Mouse (Mus musculus) adrenal gland (tissue): ENCODE results near the gene H2afy2.

Experiments
- intact Hi-C: fragments of 180-260 bp; cut with DNase I; formaldehyde crosslinking; loops from one replicate; pipeline ENCODE4 v1.15.1; 2025

The H2afy2 gene

DNA sequence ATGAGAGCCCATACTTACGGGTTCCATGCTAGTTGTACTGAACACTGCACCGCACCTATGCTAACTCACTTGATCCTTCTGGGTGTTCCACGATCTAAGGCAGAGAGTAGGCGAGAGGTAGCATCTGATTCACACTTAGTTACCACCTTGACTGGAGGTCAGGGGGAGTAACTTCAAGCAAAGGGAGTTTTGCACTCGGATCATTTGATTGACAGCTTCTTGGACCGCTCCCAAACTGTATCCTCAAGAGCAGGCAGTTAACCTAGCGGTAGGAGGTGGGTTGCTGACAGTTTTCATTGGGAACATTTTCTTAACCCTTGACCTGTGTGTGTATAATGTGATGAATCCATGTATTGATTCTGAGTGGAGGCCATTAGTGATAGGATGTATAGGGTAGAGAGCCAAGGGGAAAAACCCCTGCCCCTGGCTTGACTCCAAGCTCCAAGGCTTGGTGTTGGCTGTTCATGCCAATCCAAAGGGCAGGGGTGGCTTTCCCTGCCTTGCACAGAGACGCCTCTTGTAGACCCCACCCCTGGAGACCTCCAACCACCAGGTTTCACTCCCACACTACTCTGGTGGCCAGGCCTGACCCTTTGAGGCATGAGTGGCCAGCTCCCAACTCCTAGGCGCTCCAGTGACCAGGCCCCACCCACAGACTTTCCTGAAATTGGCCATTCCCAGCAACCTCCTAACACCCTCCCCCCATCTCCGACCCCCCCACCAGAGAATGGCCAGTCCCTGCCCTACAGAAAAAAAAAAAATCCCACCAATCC lies 3.8 kb upstream of the H2afy2 start:
- intact Hi-C loops, result no loop called here

DNA sequence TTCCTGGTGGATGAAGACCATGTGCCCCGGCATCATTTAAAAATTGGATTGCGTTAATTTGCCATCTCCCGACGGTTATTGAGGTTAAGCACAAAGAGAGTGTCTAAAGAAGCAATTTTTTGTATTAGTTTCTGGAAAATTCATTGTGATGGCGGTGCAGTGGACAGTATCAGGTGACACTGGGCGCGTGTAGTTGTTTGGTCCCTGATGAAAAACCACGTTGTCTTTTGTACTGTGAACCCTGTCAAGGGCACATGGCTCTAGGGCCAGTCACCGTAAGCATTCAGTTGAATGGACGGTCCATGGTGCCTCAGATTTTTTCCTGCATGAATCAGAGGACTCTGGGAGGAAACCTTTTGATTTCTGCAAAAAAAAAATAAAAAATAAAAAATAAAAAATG lies 467 bp upstream of the H2afy2 start:
- intact Hi-C loops, result no loop called here

DNA sequence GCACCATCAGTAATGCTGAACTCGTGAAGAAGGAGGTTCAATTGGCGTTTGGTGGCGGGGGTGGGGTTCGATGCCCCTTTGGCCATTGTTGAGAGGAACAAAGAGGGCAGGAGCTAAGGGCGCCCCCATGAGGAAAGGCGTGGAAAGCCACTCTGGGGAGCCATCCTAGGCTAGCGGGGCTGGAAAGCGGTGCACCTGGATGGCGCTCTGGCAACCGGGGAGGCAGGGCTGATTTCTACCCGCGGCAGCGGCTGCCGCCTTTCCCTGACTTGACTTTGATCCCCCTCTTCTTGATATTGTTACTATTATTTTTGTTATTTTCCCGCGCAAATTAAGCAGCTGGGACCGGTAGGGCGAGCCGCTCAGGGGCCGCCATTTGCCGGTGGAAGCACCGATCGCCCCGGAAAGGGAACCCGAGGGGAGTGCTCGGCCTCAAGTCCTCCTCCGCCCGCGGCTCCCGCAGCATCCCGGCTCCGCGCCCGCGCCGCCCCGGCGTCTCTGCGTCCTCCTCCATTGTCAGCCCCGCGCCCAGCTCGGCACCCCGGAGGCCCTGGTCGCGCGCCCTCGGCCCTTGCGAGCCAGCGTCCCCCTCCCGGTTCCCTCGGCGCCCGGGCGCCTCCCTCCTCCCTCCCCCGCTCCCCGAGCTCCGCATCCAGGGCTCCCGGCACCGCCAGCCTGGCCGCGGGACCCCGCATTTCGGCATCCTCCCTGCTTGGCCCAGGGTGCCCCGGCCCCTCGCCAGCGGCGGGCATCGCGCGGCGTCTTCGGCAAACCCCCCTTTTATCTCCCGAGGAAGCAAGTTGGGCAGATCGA lies 942 bp downstream of the H2afy2 start:
- intact Hi-C loops, result no loop called here

- intact Hi-C loops, result no loop called here
Observed at GRCm38 (mm10) chr10:61781461-61782128, 2.4 kb downstream of the H2afy2 start.

- intact Hi-C loops, result no loop called here
Observed at GRCm38 (mm10) chr10:61766806-61767205, 17.1 kb downstream of the H2afy2 start.

DNA sequence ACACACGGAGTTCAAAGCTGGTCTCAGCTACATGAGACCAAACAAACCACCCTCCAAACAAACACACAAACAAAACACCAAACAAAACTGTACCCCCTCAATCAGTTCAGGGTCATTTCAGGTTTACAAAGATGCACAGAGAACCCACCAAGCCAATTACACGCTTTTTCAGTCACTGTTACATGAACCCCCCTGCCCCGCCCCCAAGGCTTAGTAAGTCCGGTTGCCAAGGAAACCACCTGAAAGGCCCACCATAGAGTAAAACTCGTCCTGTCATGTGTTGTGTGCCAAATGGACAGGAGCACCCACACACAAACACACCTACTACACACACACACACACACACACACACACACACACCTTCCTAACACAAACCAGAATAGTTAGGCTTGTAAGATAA lies 18.4 kb downstream of the H2afy2 start:
- intact Hi-C loops, result no loop called here

DNA sequence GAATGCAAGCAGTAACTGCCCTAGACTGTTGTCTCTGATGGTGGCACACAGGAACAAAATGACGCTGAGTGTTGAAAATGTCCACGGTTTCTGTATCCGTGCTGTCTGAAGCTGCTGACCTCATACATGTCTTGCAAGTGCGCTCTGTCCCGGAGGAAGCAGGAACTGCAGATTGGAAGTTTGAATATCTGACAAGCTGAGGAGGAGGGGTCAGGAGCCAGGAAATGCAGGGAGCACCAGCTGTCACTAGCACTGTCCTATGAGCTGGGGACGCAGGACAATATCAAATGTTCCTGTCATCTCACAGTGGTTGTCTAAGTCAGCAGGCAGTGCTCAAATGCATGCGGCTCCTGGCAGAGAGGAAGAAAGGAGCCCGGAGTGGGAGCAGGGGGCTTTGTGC lies 19.3 kb downstream of the H2afy2 start:
- intact Hi-C loops, result no loop called here

- intact Hi-C loops, result no loop called here
Observed at GRCm38 (mm10) chr10:61759869-61760268, 24.1 kb downstream of the H2afy2 start.

- intact Hi-C loops, result no loop called here
Observed at GRCm38 (mm10) chr10:61758904-61759303, 25.0 kb downstream of the H2afy2 start.

GRCm38 (mm10) chr10:61757022-61757421 lies 26.9 kb downstream of the H2afy2 start:
- intact Hi-C loops, result no loop called here

- intact Hi-C loops, result no loop called here
Observed at GRCm38 (mm10) chr10:61753071-61753470, 30.9 kb downstream of the H2afy2 start.

GRCm38 (mm10) chr10:61751534-61752219 lies 32.3 kb downstream of the H2afy2 start:
- intact Hi-C loops, result no loop called here

DNA sequence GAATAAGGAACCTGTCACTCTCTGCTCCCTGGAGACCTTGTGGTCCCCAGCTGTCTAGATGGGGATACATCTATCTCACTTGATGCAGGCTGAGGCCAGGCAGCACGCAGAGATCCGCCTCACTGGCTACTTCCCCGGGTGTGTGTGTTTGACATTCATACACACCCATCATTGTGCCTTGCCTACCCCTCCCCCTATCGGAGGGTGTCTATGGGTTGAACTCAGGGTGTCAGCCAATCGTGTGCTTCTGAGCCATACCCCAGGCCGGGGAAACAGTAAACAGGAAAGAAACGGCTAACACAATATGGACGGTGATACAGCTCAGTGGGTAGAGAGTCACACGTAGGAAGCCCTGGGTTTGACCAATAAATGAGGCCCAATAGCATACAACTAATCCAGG lies 33.9 kb downstream of the H2afy2 start:
- intact Hi-C loops, result no loop called here

DNA sequence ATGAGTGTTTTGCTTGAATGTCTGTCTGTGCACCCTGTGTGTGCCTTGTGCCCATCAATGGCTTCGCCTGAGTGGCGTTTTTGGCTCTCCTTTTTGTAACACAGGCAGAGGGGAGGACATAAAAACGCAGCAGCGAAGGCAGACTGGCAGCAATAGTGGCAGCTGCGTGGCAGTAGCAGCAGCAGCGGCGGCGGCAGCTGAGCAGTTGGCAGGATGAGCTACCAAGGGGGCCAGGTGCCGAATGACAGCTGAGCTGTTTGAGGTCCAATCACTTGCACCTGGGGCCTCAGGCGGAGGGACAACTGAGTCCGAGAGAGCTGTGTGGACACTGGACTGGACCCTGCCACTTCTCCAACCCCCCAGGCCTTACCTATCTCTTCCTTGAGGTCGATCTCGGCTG lies 36.6 kb downstream of the H2afy2 start:
- intact Hi-C loops, result no loop called here

- intact Hi-C loops, result no loop called here
Observed at GRCm38 (mm10) chr10:61745133-61745532, 38.8 kb downstream of the H2afy2 start.

DNA sequence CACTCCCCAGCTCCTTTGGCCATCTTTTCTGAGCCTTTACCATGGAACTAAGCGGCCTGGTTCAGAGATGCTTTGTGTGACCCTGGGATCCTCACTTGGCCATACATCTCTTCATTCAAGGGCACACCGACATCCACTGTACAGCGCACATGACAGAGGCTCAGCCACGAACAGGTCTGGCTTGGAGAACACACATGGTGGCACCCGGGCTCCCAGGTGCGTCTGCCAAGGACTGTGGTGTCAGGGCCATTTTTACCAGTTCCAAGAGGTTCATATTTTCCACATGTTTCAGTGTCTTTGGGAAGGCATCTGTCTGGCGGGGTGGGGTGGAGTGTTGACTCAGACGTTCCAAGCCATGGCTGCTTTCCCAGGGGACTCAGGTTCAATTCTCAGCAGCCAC lies 41.6 kb downstream of the H2afy2 start:
- intact Hi-C loops, result no loop called here

- intact Hi-C loops, result no loop called here
Observed at GRCm38 (mm10) chr10:61741873-61742272, 42.1 kb downstream of the H2afy2 start.

- intact Hi-C loops, result no loop called here
Observed at GRCm38 (mm10) chr10:61741306-61741705, 42.6 kb downstream of the H2afy2 start.

DNA sequence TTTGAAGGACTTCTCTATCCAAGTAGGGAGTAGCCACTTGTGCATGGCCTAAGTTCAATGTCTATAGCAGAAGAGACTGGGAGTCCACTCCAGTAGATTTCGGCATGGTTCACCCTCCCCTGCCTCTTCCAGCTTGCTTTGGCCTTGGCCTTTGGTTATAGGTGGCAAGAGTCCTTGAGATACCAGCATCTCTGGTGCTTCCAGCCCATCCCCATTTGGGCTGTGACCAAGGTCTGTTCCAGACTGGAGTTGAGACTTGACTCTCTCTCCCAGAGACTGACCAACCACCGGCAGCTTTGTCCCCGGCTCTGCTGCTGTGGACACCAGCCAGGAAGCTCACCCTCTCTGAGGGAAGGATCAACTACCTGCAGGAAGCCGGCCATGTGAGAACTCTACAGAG lies 45.8 kb downstream of the H2afy2 start:
- intact Hi-C loops, result no loop called here

DNA sequence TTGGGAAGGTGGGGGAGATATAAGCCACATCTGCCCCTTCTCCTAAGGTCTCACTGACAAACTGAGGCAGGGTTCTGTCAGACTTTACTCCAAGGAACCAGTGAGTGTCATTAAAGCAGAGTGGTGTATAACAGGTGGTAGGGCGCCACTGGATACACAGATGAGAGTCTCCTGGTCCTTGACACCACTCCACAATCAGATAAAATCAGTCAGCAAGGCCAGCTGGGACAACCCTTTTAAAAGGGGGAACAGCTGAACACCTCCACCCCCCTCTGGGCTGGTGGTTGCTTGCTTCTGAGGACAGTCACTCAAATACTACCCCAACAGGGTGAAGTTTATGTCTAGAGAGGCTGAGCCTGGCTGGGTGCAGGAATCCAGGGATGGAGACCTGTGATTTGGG lies 46.4 kb downstream of the H2afy2 start:
- intact Hi-C loops, result no loop called here

DNA sequence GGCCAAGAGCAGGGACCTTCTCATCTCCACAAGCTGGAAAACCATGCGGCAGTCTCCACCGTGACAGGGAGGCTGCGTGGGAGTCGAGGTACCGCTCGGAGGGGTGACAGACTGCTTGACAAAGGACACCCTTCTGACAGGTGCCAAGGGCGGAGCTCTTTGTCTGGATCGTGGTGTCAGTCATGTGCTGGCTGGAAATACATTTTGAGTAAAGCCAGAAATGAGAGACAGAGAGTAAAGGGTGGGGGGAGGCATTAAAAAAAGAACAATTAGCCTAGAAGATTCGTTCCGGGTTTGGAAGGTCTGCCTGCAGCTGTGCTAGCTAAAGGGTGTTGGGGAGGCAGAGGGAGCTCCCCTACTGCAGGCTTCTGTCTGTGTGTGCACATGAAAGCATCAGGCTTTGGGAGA lies 47.3 kb downstream of the H2afy2 start:
- intact Hi-C loops, result no loop called here

DNA sequence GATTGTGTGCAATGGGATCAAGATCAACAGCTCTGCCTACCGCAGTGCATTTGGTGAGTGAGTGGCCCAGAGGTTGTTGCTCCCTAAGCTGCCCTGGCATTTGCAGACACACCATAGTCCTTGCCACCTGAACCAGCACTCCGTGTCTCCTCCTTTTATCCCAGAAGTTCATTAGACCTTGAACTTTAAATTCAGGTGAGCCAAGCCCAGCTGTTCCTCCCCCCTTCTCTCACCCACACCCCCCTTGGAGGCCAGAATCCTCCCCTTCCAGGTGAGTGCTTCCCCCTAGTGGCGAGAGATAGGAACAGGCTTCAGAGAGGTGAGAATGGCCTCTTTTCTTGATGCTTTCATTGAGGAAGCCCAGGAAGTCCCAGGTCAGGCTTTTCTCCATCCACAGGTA lies 49.6 kb downstream of the H2afy2 start:
- intact Hi-C loops, result loop anchor here (5.0 kb wide), 1 partner anchor 42 kb away; no protein-coding TSS in a partner anchor
